Mouse (Mus musculus) frontal cortex, adult (tissue): ENCODE measurements around the gene Clptm1.
"Not testable (repeated sequence)": the region's sequence is repeated elsewhere in the genome, so short reads cannot be mapped to it uniquely, and the experiment has no call there.

Experiments used
- ATAC-seq: cut with Nextera tagmentation; 2 replicates; pipeline ENCODE4 v1.9.2; 2017; ENCODE audit warnings: mild to moderate bottlenecking, moderate library complexity, mixed read lengths; ENCODE audit not compliant: low TSS enrichment

Gene Clptm1

GRCm38 (mm10) chr7:19609641-19610332 lies 55.0 kb downstream of the Clptm1 start:
- no peak for ATAC-seq

GRCm38 (mm10) chr7:19607291-19607690 lies 57.5 kb downstream of the Clptm1 start:
- no peak for ATAC-seq

GRCm38 (mm10) chr7:19604606-19605214 lies 60.1 kb downstream of the Clptm1 start:
- not testable (repeated sequence) for ATAC-seq

GRCm38 (mm10) chr7:19603849-19604605 lies 60.8 kb downstream of the Clptm1 start, which contains the start of gene Clasrp:
Clasrp (minus strand) TSS chr7:19604486.
- peak; percentile 96 for ATAC-seq

- no peak for ATAC-seq
These were observed 61.8 kb downstream of the Clptm1 start for GRCm38 (mm10) chr7:19603055-19603454.

GRCm38 (mm10) chr7:19600562-19600961 lies 64.3 kb downstream of the Clptm1 start:
- ATAC-seq = peak; percentile 58

- no peak for ATAC-seq
These were observed 71.6 kb downstream of the Clptm1 start for GRCm38 (mm10) chr7:19593061-19593730.

- ATAC-seq = peak; percentile 72
These were observed 74.9 kb downstream of the Clptm1 start for GRCm38 (mm10) chr7:19589917-19590316.

GRCm38 (mm10) chr7:19589207-19589606 lies 75.6 kb downstream of the Clptm1 start:
- no peak for ATAC-seq

GRCm38 (mm10) chr7:19586269-19586668 lies 78.6 kb downstream of the Clptm1 start:
- no peak for ATAC-seq
